Mouse (Mus musculus) liver, embryonic 16.5 days (tissue): ENCODE results near the gene Babam1. TPM values are rescaled to one million over a fixed set of nuclear protein-coding genes. Genes with fewer than 3 reads are reported as not detected.

Experiments used
- ATAC-seq: fragments of 200-750 bp; cut with Nextera tagmentation; 2 replicates; pipeline ENCODE4 v1.8.0; 2017; ENCODE audit warnings: low read depth, mild to moderate bottlenecking, moderate number of reproducible peaks, moderate library complexity
- H3K27ac ChIP-seq: fragments of 300-500 bp; sonication (generic); 2 replicates; pipeline ENCODE4 v1.5.1; 2014; ENCODE audit warnings: mild to moderate bottlenecking, low read length
- H3K27me3 ChIP-seq: fragments of 300-500 bp; sonication (generic); 2 replicates; pipeline ENCODE4 v1.6.1; 2014; ENCODE audit warnings: low read depth, low read length, mixed read lengths; ENCODE audit not compliant: control insufficient read depth, insufficient read depth
- H3K36me3 ChIP-seq: fragments of 300-500 bp; sonication (generic); 2 replicates; pipeline ENCODE4 v1.6.1; 2014; ENCODE audit warnings: mild to moderate bottlenecking; ENCODE audit not compliant: control insufficient read depth, insufficient read depth
- H3K4me1 ChIP-seq: fragments of 300-500 bp; sonication (generic); 2 replicates; pipeline ENCODE4 v1.6.1; 2014; ENCODE audit warnings: low read depth, low read length, mixed read lengths; ENCODE audit not compliant: control insufficient read depth
- H3K4me2 ChIP-seq: fragments of 300-500 bp; sonication (generic); 2 replicates; pipeline ENCODE4 v1.6.1; 2014; ENCODE audit warnings: low read depth, low read length, mixed read lengths
- H3K4me3 ChIP-seq: fragments of 300-500 bp; sonication (generic); 2 replicates; pipeline ENCODE4 v1.5.1; 2014; ENCODE audit warnings: low read depth, mild to moderate bottlenecking, low read length
- H3K9ac ChIP-seq: fragments of 300-500 bp; sonication (generic); 2 replicates; pipeline ENCODE4 v1.6.1; 2014; ENCODE audit warnings: low read depth, low read length
- H3K9me3 ChIP-seq: fragments of 300-500 bp; sonication (generic); replicated peaks from 2 replicates; pipeline ENCODE4 v1.6.1; 2016; ENCODE audit warnings: low read length; ENCODE audit not compliant: control insufficient read depth
- WGBS: fragments of 180-500 bp; shearing (Covaris S2); extraction: QIAGEN DNeasy Blood & Tissue Kit; methylation state at CpG from one replicate; pipeline ENCODE4 v1.1.7; 2014; ENCODE audit not compliant: insufficient replicate concordance; 5-methylcytosine and 5-hydroxymethylcytosine counted together
- polyA plus RNA-seq: library from polyadenylated mRNA; unstranded; fragments of >200 nt; fragmentation: Nextera tagmentation; extraction: Ambion mirVana; gene quantifications from 2 replicates; pipeline ENCODE4 v1.2.1, GENCODE M21; 2015

The Babam1 gene
- polyA plus RNA-seq, 1 experiment from 2014 or later: 48.2 TPM

- 50% methylated on average over 2 of the region's 2 CpGs for WGBS
- no peaks in the 10 kb centered on the region for H3K27me3 ChIP-seq
- no peak overlapping the region for H3K4me3 ChIP-seq
- H3K4me1 ChIP-seq: peaks cover 5% of the 10 kb centered on the region
- no peaks in the 10 kb centered on the region for H3K9me3 ChIP-seq
- no peak overlapping the region for H3K27ac ChIP-seq
- no peaks in the 10 kb centered on the region for H3K36me3 ChIP-seq
- no peak for ATAC-seq
- H3K9ac ChIP-seq: no peak overlapping the region
- H3K4me2 ChIP-seq: no peak overlapping the region
Measured at GRCm38 (mm10) chr8:71452669-71453068, 56.0 kb downstream of the Babam1 start.

Other genes with a start within 250 kb of the Babam1 start
- gene Myo9b, start 124.1 kb upstream of the Babam1 start, polyA plus RNA-seq: 7.4 and 7.8 TPM in 2 replicates
- gene Haus8, start 123.9 kb upstream of the Babam1 start, polyA plus RNA-seq: 42.8 and 47.1 TPM in 2 replicates
- gene Use1, start 30.0 kb upstream of the Babam1 start, polyA plus RNA-seq: 40.7 and 41.2 TPM in 2 replicates
- gene Ocel1, start 25.6 kb upstream of the Babam1 start, polyA plus RNA-seq: 3.9 and 4.7 TPM in 2 replicates
- gene Nr2f6, start 14.9 kb upstream of the Babam1 start, polyA plus RNA-seq: 13.9 and 17.2 TPM in 2 replicates
- 4.2 and 4.3 TPM in 2 replicates for gene Ushbp1, start 1.1 kb upstream of the Babam1 start, polyA plus RNA-seq
- gene Ankle1, start 9.1 kb downstream of the Babam1 start, polyA plus RNA-seq: 39.8 and 48.1 TPM in 2 replicates
- 5.0 and 5.7 TPM in 2 replicates for gene Abhd8, start 66.8 kb downstream of the Babam1 start, polyA plus RNA-seq
- 87.3 and 88.6 TPM in 2 replicates for gene Mrpl34, start 68.1 kb downstream of the Babam1 start, polyA plus RNA-seq
- gene Dda1, start 72.3 kb downstream of the Babam1 start, polyA plus RNA-seq: 32.1 and 32.8 TPM in 2 replicates
- gene Ano8, start 89.1 kb downstream of the Babam1 start, polyA plus RNA-seq: 0.07 and 0.14 TPM in 2 replicates
- 5.3 and 5.4 TPM in 2 replicates for gene Gtpbp3, start 91.2 kb downstream of the Babam1 start, polyA plus RNA-seq
- 18.2 and 20.3 TPM in 2 replicates for gene Plvap, start 114.9 kb downstream of the Babam1 start, polyA plus RNA-seq
- gene Ccdc194, start 128.8 kb downstream of the Babam1 start, polyA plus RNA-seq: 0.19 and 0.20 TPM in 2 replicates
- gene Bst2, start 140.6 kb downstream of the Babam1 start, polyA plus RNA-seq: 24.5 and 27.0 TPM in 2 replicates
- gene Mvb12a, start 146.1 kb downstream of the Babam1 start, polyA plus RNA-seq: 30.2 and 32.5 TPM in 2 replicates
- 0.55 and 0.67 TPM in 2 replicates for gene Tmem221, start 162.0 kb downstream of the Babam1 start, polyA plus RNA-seq
- 0.05 TPM in 1 of 2 replicates, not detected in the other for gene Nxnl1, start 169.7 kb downstream of the Babam1 start, polyA plus RNA-seq
- gene Slc27a1, start 172.0 kb downstream of the Babam1 start, polyA plus RNA-seq: 2.8 and 3.2 TPM in 2 replicates
- gene Pgls, start 195.3 kb downstream of the Babam1 start, polyA plus RNA-seq: 81.3 and 93.9 TPM in 2 replicates
- 1.6 and 2.1 TPM in 2 replicates for gene Fam129c, start 200.8 kb downstream of the Babam1 start, polyA plus RNA-seq
- 18.5 and 22.5 TPM in 2 replicates for gene Colgalt1, start 214.1 kb downstream of the Babam1 start, polyA plus RNA-seq